Mouse (Mus musculus): ENCODE measurements around the gene Xdh. TPM values are rescaled to one million over a fixed set of nuclear protein-coding genes. Genes with fewer than 3 reads are reported as not detected.
"Not testable (repeated sequence)": the region's sequence is repeated elsewhere in the genome, so short reads cannot be mapped to it uniquely, and the experiment has no call there.

Xdh gene
- total RNA-seq, 2 experiments from 2014 or later = 15.4 to 17.6 TPM

GRCm38 (mm10) chr17:73870956-73871605 lies 78.9 kb downstream of the Xdh start:
- no peak for TF ChIP-seq CTCF (IDR thresholded peaks at IDR 0.05)
- Histone ChIP-seq H3K4me3 (no peak overlapping the region), H3K27ac (no peak overlapping the region)
- intact Hi-C loops (cut with DNase I) = no loop called here
- DNase-seq (ENCODE audit: extremely low spot score in 1 of 2, low spot score in 2 of 2) = no peak

GRCm38 (mm10) chr17:73869008-73869685 lies 80.8 kb downstream of the Xdh start:
- DNase-seq (ENCODE audit: extremely low spot score in 1 of 2, low spot score in 2 of 2) = no peak
- intact Hi-C loops (cut with DNase I) = no loop called here
- H3K4me3 ChIP-seq = no peak overlapping the region
- H3K27ac ChIP-seq = no peak overlapping the region
- TF ChIP-seq CTCF (IDR thresholded peaks at IDR 0.05) = no peak

- intact Hi-C loops (cut with DNase I) = no loop called here
- no peak for TF ChIP-seq CTCF (IDR thresholded peaks at IDR 0.05)
- DNase-seq (ENCODE audit: extremely low spot score in 1 of 2, low spot score in 2 of 2) = no peak
- no peak overlapping the region for H3K4me3 ChIP-seq
- H3K27ac ChIP-seq = no peak overlapping the region
These were observed 96.3 kb downstream of the Xdh start for GRCm38 (mm10) chr17:73853717-73854116.

GRCm38 (mm10) chr17:73853041-73853440 lies 97.0 kb downstream of the Xdh start:
- Histone ChIP-seq H3K4me3 (no peak overlapping the region), H3K27ac (no peak overlapping the region)
- no peak for TF ChIP-seq CTCF (IDR thresholded peaks at IDR 0.05)
- intact Hi-C loops (cut with DNase I) = no loop called here
- no peak for DNase-seq (ENCODE audit: extremely low spot score in 1 of 2, low spot score in 2 of 2)

- DNase-seq (ENCODE audit: extremely low spot score in 1 of 2, low spot score in 2 of 2) = no peak
- TF ChIP-seq CTCF (IDR thresholded peaks at IDR 0.05) = no peak
- no peak overlapping the region for H3K27ac ChIP-seq
- no peak overlapping the region for H3K4me3 ChIP-seq
- intact Hi-C loops (cut with DNase I) = no loop called here
These were observed 102.6 kb downstream of the Xdh start for GRCm38 (mm10) chr17:73847399-73847798.

- intact Hi-C loops (cut with DNase I) = no loop called here
- TF ChIP-seq CTCF (IDR thresholded peaks at IDR 0.05) = no peak
- no peak for DNase-seq (ENCODE audit: extremely low spot score in 1 of 2, low spot score in 2 of 2)
These were observed 104.4 kb downstream of the Xdh start for GRCm38 (mm10) chr17:73845632-73846031.

GRCm38 (mm10) chr17:73842963-73843362 lies 107.0 kb downstream of the Xdh start:
- intact Hi-C loops (cut with DNase I) = no loop called here
- no peak overlapping the region for H3K27ac ChIP-seq
- no peak for DNase-seq (ENCODE audit: extremely low spot score in 1 of 2, low spot score in 2 of 2)
- H3K4me3 ChIP-seq = no peak overlapping the region
- no peak for TF ChIP-seq CTCF (IDR thresholded peaks at IDR 0.05)

More at GRCm38 (mm10) chr17:73845632-73846031, 104.4 kb downstream of the Xdh start:
- no peak overlapping the region for H3K27ac ChIP-seq
- H3K4me3 ChIP-seq = no peak overlapping the region

- H3K27ac ChIP-seq; intact Hi-C loops (cut with DNase I); H3K4me3 ChIP-seq; DNase-seq (ENCODE audit: extremely low spot score in 1 of 2, low spot score in 2 of 2): not testable (repeated sequence)
These were observed 110.1 kb downstream of the Xdh start for GRCm38 (mm10) chr17:73839876-73840275.

- Histone ChIP-seq H3K27ac (no peak overlapping the region), H3K4me3 (no peak overlapping the region)
- DNase-seq (ENCODE audit: extremely low spot score in 1 of 2, low spot score in 2 of 2) = no peak
- no peak for TF ChIP-seq CTCF (IDR thresholded peaks at IDR 0.05)
- intact Hi-C loops (cut with DNase I) = no loop called here
These were observed 110.7 kb downstream of the Xdh start for GRCm38 (mm10) chr17:73839086-73839835.

- no peak overlapping the region for H3K27ac ChIP-seq
- intact Hi-C loops (cut with DNase I) = no loop called here
- no peak for TF ChIP-seq CTCF (IDR thresholded peaks at IDR 0.05)
These were observed 112.8 kb downstream of the Xdh start for GRCm38 (mm10) chr17:73837244-73837643.

GRCm38 (mm10) chr17:73836601-73837000 lies 113.4 kb downstream of the Xdh start:
- intact Hi-C loops (cut with DNase I) = no loop called here
- Histone ChIP-seq H3K4me3 (no peak overlapping the region), H3K27ac (no peak overlapping the region)
- no peak for TF ChIP-seq CTCF (IDR thresholded peaks at IDR 0.05)
- DNase-seq (ENCODE audit: extremely low spot score in 1 of 2, low spot score in 2 of 2) = no peak

More at GRCm38 (mm10) chr17:73837244-73837643, 112.8 kb downstream of the Xdh start:
- DNase-seq (ENCODE audit: extremely low spot score in 1 of 2, low spot score in 2 of 2) = no peak
- no peak overlapping the region for H3K4me3 ChIP-seq

Other genes starting within 250 kb of the Xdh start
- gene Galnt14, start 239.7 kb downstream of the Xdh start, total RNA-seq (2021) = 10 to 100 TPM; 20.0 to 22.5 TPM
- gene Ehd3, start 146.1 kb downstream of the Xdh start, total RNA-seq (2021) = 10 to 100 TPM; 73.5 to 89.4 TPM
- gene Srd5a2, start 97.7 kb upstream of the Xdh start, total RNA-seq (2021) = not detected